Mouse (Mus musculus): Measurements from ENCODE around the gene Ctnnd2. TPM values are rescaled to one million over a fixed set of nuclear protein-coding genes. Genes with fewer than 3 reads are reported as not detected.

The Ctnnd2 gene
- polyA plus RNA-seq, 1 experiment from 2014 or later, result 0.91 TPM

DNA sequence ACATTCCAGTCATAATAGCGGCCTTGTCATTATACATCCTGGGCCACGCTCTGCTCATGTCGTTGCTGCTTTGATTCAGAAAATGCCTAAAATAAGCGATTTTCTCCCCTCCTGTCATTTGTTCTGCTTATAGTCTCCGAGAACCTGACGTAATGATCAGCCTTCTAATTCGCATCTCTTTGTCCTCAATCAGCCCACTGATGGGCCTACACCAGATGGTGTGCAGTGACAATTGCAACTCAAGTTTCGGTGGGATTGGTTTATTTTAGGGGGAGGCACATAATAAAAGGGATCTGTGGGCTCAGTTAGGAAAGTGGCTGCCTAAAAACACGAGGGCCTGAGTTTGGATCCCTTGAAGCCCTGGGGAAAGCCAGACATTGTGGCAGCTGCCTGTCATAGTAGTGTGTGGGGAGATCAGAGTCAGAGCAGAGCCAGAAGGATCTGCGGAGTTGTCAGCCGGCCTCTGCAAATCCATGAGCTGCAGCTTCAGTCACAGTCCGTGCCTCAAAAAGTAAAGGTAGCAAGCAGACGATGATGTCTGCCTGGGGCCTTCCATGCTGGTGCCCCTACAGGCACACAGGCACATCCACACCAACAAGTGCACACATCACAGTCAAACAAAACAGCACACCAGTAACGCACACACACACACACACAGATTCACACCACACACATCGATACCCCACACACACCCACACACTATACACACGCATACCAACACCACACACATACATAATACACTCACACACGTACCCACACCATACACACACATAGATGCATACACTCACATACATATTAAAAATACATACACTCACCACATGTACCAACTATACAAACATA, 655.3 kb downstream of the Ctnnd2 start:
- H3K9ac ChIP-seq, result no peak overlapping the region
- no peak overlapping the region for H3K4me3 ChIP-seq
- WGBS, result 76% methylated on average over 17 of the region's 17 CpGs
- no peak for ATAC-seq (ENCODE audit: extremely low read depth, insufficient number of reproducible peaks, low FRiP score, low TSS enrichment)
- H3K9me3 ChIP-seq, result no peaks in the 10 kb centered on the region
- no peaks in the 10 kb centered on the region for H3K36me3 ChIP-seq
- no peaks in the 10 kb centered on the region for H3K4me1 ChIP-seq
- H3K27ac ChIP-seq (replicated peaks), result no peak overlapping the region
- H3K27me3 ChIP-seq (replicated peaks), result no peaks in the 10 kb centered on the region
- H3K4me2 ChIP-seq, result no peak overlapping the region

DNA sequence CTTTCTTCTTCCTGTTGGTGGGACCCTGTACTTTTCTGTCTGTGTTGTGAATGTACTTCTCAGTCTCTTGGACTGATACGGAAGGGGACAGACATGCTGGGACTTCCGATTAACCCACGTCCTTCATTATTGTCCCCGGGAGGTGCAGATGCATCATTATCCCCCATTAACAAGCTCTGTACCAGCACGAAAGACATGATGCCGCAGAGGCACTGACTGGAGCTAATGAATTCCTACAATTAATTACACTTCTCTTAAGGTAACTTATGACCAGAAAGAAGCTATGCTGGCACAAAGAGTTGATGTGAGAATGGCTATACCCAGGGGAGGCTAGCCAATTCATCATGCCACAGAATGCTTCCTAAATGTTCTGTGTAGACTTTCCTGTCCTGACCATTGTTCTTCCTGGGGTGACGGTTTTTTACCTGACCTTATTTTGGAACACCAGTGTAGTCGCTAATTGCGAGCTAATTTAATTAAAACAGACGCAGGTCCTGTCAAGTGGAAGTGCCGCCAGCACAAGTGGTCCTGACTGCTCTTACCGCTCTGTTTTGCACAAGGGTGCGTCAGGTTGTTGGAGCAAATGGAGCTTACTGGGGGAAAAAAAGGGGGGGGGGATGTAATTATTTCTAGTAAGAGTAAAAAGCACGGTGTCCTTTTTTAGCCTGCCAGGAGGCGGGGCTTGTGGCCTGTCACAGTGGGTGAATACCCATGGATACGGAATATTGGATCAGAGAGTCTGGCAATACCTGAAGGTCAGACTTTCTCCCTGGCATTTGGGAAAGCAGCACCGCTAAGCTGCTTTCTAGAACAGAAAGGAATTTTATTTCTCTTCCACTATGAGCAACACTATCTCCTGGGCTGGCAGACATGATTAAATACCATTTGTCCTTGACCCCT, 685.1 kb downstream of the Ctnnd2 start:
- no peak overlapping the region for H3K4me3 ChIP-seq
- H3K27ac ChIP-seq (replicated peaks), result no peak overlapping the region
- no peak overlapping the region for H3K4me2 ChIP-seq
- WGBS, result 80% methylated on average over 17 of the region's 17 CpGs
- no peak overlapping the region for H3K9ac ChIP-seq
- no peaks in the 10 kb centered on the region for H3K36me3 ChIP-seq
- no peaks in the 10 kb centered on the region for H3K27me3 ChIP-seq (replicated peaks)
- H3K4me1 ChIP-seq, result no peaks in the 10 kb centered on the region
- no peak for ATAC-seq (ENCODE audit: extremely low read depth, insufficient number of reproducible peaks, low FRiP score, low TSS enrichment)
- no peaks in the 10 kb centered on the region for H3K9me3 ChIP-seq

DNA sequence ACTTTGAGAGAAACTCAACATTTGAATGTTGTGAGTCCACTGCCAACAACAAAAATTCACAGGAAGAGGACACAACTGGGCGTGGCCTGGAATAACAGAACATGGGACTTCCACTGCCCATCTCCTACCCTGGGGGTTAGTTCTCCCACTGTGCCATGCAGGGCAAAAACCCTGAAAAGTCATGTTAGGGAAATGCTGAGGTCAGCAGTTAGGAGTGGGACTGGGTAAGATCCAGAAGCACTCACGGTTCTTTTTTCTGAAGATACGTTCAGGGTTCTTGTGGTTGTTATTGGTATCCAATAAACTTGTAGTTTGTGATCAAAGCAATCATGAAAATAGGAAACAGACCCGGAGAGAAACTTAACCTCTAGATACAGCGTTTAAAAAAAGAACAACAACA, 695.0 kb downstream of the Ctnnd2 start:
- Histone ChIP-seq H3K27me3 (replicated peaks) (no peaks in the 10 kb centered on the region), H3K27ac (replicated peaks) (no peak overlapping the region), H3K4me1 (no peaks in the 10 kb centered on the region), H3K9ac (no peak overlapping the region), H3K4me2 (no peak overlapping the region), H3K9me3 (no peaks in the 10 kb centered on the region), H3K36me3 (no peaks in the 10 kb centered on the region), H3K4me3 (no peak overlapping the region)
- 84% methylated on average over 5 of the region's 5 CpGs for WGBS
- ATAC-seq (ENCODE audit: extremely low read depth, insufficient number of reproducible peaks, low FRiP score, low TSS enrichment), result no peak

DNA sequence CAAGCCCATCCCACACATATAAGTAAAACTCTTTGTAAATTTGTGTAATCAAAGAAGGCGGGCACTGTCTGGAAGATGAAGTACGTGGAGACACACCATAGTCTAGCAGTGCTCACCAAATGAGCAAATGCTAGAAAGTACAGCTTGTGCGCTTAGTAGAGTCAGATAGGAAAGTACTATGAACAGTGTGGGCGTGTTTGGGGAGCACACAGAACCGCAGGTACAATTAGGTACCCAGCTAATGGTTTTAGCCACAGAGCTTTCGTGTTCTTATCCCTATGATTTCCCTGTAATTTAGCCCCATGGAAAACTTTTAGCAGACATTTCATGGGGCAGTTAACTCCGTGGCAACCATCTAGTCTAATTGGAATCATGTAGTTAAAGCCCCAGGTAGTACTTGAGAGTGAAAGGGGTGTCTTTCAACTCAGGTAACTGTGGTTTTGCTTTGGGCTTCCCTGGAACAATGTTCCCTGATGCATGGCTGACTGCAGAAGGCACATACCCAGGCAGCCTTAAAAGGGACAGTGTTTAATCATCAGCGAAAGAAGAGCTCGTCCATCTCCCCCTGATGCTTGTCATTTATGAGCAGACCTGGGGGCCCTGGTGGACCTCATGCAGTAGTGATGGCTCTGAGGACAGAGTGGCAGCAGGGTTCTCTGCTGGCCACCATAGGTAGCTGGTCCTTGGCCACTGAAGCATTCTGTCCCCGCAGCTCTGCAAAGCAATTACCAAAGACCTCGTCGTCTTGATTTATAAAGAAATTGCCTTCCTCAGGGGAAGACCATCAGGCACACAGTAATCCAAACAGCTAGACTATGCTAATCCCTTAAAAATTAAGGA, 697.5 kb downstream of the Ctnnd2 start:
- no peak overlapping the region for H3K27ac ChIP-seq (replicated peaks)
- H3K36me3 ChIP-seq, result no peaks in the 10 kb centered on the region
- no peak for ATAC-seq (ENCODE audit: extremely low read depth, insufficient number of reproducible peaks, low FRiP score, low TSS enrichment)
- WGBS, result 78% methylated on average over 12 of the region's 12 CpGs
- no peak overlapping the region for H3K9ac ChIP-seq
- no peaks in the 10 kb centered on the region for H3K9me3 ChIP-seq
- no peaks in the 10 kb centered on the region for H3K4me1 ChIP-seq
- H3K27me3 ChIP-seq (replicated peaks), result no peaks in the 10 kb centered on the region
- H3K4me2 ChIP-seq, result no peak overlapping the region
- H3K4me3 ChIP-seq, result no peak overlapping the region

DNA sequence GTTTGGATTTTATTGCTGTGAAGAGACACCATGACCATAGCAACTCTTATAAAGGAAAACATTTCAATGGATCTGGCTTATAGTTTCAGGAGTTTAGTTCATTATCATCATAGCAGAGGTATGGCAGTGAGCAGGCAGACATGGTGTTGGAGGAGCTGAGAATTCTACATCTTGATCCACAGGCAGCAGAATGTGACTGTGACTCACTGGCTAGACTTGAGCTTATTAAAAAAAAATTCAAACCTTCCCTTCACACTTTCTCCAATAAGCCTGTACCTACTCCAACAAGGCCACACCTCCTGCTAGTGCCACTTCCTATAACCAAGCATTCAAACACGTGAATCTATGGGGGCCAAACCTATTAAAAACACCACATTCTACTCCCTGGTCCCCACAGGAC, 703.1 kb downstream of the Ctnnd2 start:
- H3K9me3 ChIP-seq, result no peaks in the 10 kb centered on the region
- no peak overlapping the region for H3K4me3 ChIP-seq
- H3K4me1 ChIP-seq, result no peaks in the 10 kb centered on the region
- no peak overlapping the region for H3K9ac ChIP-seq
- H3K4me2 ChIP-seq, result no peak overlapping the region
- H3K27me3 ChIP-seq (replicated peaks), result no peaks in the 10 kb centered on the region
- H3K27ac ChIP-seq (replicated peaks), result no peak overlapping the region
- ATAC-seq (ENCODE audit: extremely low read depth, insufficient number of reproducible peaks, low FRiP score, low TSS enrichment), result no peak
- 49% methylated on average over 1 of the region's 1 CpGs for WGBS
- H3K36me3 ChIP-seq, result no peaks in the 10 kb centered on the region

DNA sequence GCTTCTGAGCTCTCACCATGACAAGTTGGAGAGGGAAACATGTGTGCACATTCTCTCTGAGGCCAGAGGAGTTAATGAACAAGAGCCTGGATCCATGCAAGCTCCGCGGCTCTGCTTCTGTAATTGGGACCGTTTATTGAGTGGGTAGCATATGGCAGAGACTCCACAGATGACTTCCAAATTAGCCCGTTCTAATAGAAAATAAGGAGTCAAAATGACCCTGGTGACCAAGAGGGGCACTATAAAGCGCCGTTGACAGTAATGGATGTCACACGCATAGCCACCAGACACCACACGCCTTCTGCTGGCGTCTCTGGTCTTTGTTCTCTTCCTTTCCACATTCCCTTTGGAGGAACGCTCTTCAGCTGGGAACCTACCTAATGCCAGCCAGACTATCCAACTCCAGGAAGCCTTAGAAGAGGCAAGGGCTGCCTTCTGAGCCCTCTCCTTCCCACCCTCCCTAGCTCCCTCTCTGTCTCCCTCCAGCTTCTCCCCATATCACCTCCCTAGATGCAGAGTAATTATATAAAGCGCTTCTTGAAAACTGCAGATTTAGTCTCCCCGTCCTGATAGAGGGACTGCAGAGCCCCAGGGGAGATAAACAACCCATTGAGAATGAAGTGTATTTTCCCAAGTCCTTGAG, 712.4 kb downstream of the Ctnnd2 start:
- Histone ChIP-seq H3K9me3 (no peaks in the 10 kb centered on the region), H3K27me3 (replicated peaks) (no peaks in the 10 kb centered on the region), H3K9ac (no peak overlapping the region), H3K27ac (replicated peaks) (peak overlapping the region; percentile 80), H3K4me3 (no peak overlapping the region), H3K36me3 (no peaks in the 10 kb centered on the region), H3K4me1 (peaks cover 23% of the 10 kb centered on the region), H3K4me2 (peak overlapping the region; percentile 50)
- WGBS, result 62% methylated on average over 12 of the region's 12 CpGs
- ATAC-seq (ENCODE audit: extremely low read depth, insufficient number of reproducible peaks, low FRiP score, low TSS enrichment), result no peak

DNA sequence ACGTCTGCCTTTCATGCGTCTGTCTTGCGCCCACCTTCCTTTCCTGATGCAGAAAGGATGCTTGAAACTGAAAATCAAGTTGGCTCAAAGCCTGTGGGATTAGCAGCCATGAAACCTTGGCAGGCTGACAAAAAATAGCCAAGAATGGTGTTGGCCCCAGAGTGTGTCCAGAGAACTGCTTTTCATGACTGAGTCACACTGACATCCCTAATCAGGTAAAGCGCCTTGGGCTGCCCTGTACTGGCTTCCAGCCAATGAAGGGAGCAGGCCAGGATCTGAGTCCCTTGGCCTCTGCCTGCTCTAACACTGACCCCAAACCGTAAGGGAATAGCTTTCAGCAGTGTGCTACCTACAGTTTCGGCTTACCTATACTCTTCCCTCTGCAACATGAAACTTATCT, 713.0 kb downstream of the Ctnnd2 start:
- no peak overlapping the region for H3K4me3 ChIP-seq
- no peaks in the 10 kb centered on the region for H3K36me3 ChIP-seq
- H3K4me2 ChIP-seq, result peak overlapping the region; percentile 50
- no peaks in the 10 kb centered on the region for H3K27me3 ChIP-seq (replicated peaks)
- WGBS, result 12% methylated on average over 6 of the region's 6 CpGs
- H3K27ac ChIP-seq (replicated peaks), result peak overlapping the region; percentile 80
- H3K9me3 ChIP-seq, result no peaks in the 10 kb centered on the region
- peaks cover 23% of the 10 kb centered on the region for H3K4me1 ChIP-seq
- ATAC-seq (ENCODE audit: extremely low read depth, insufficient number of reproducible peaks, low FRiP score, low TSS enrichment), result peak; percentile 64; the same call in 1 of the 2 replicates
- H3K9ac ChIP-seq, result no peak overlapping the region

DNA sequence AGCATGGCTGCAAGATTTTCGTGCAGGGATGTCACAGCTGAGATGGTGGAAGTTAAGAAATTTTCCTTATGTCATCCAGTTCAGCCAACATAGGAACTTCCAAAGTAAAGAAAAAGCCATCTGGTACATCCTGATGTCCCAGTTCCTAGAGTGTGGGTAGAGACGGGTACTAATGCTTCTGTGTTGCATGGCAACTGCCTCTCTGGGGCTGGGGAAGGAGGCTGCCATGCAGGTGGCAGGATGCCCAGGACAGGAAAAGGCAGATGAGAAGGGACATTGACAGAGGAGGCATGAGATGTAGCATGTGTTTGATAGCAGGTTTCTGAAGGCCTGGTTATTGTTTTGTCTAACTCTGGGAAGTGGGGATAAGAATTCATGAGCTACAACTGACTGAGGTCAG, 715.2 kb downstream of the Ctnnd2 start:
- H3K36me3 ChIP-seq, result no peaks in the 10 kb centered on the region
- peaks cover 31% of the 10 kb centered on the region for H3K4me1 ChIP-seq
- no peak overlapping the region for H3K4me2 ChIP-seq
- no peaks in the 10 kb centered on the region for H3K9me3 ChIP-seq
- ATAC-seq (ENCODE audit: extremely low read depth, insufficient number of reproducible peaks, low FRiP score, low TSS enrichment), result no peak
- WGBS, result 69% methylated on average over 2 of the region's 2 CpGs
- H3K9ac ChIP-seq, result no peak overlapping the region
- H3K4me3 ChIP-seq, result no peak overlapping the region
- H3K27me3 ChIP-seq (replicated peaks), result no peaks in the 10 kb centered on the region
- H3K27ac ChIP-seq (replicated peaks), result no peak overlapping the region

DNA sequence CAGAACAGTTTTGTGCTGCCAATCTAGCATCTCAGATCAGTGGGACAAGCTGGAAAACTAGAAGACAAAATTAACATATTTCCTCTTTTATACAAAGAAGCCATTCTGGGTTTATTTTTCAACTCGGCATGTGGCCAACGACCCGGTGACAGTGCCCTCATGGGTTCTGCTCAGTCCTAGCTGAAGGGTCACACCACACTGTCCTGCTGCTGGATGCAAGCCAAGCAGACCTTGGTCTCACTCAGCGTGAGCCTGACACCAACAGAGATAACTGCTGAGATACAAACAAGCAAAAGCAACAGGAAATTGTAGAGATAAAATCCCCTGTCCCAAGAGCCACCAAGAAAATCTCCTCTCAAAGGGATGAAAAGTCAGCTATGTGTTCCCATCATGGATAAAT, 719.6 kb downstream of the Ctnnd2 start:
- ATAC-seq (ENCODE audit: extremely low read depth, insufficient number of reproducible peaks, low FRiP score, low TSS enrichment), result no peak
- 10% methylated on average over 4 of the region's 4 CpGs for WGBS

DNA sequence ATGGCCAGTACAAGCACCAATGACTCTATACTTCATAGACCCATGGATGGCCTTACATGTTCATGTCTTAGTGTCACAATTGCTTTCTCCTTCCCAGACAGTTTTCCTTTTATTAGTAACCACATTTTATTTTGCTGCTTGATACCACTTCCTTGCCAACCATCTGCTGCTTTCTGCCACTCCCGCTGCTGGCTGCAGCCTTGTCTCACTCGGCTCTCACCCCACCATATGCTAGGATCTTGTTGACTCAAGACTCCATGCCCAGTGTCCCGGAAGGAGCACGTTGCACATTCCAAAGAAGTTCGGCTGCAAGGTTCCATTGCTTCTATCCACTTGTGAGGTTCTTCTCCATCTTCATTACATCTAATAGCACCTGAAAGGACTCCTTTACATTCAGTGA, 722.7 kb downstream of the Ctnnd2 start:
- no peaks in the 10 kb centered on the region for H3K36me3 ChIP-seq

More for the DNA sequence above, 719.6 kb downstream of the Ctnnd2 start:
- H3K4me1 ChIP-seq, result peaks cover 8% of the 10 kb centered on the region
- no peaks in the 10 kb centered on the region for H3K27me3 ChIP-seq (replicated peaks)
- no peaks in the 10 kb centered on the region for H3K9me3 ChIP-seq
- H3K4me3 ChIP-seq, result no peak overlapping the region
- no peak overlapping the region for H3K9ac ChIP-seq
- H3K36me3 ChIP-seq, result no peaks in the 10 kb centered on the region
- no peak overlapping the region for H3K4me2 ChIP-seq
- H3K27ac ChIP-seq (replicated peaks), result no peak overlapping the region

More for the DNA sequence above, 722.7 kb downstream of the Ctnnd2 start:
- Histone ChIP-seq H3K4me1 (peaks cover 8% of the 10 kb centered on the region), H3K27ac (replicated peaks) (no peak overlapping the region), H3K4me2 (no peak overlapping the region), H3K9ac (no peak overlapping the region), H3K9me3 (no peaks in the 10 kb centered on the region), H3K4me3 (no peak overlapping the region), H3K27me3 (replicated peaks) (no peaks in the 10 kb centered on the region)
- no peak for ATAC-seq (ENCODE audit: extremely low read depth, insufficient number of reproducible peaks, low FRiP score, low TSS enrichment)
- 74% methylated on average over 5 of the region's 5 CpGs for whole genome bisulfite sequencing
